Mouse (Mus musculus) kidney, postnatal 4 days (tissue): ENCODE measurements around the gene Creg1.
A peak's percentile ranks its signal among the peaks of the same experiment; 100 is the strongest.

Experiments used
- DNase-seq, 2 experiments: peaks; one replicate each; pipeline ENCODE4 v3.0.0; 2021; ENCODE audit warnings: mixed read lengths in 2 of 2

The Creg1 gene

DNA sequence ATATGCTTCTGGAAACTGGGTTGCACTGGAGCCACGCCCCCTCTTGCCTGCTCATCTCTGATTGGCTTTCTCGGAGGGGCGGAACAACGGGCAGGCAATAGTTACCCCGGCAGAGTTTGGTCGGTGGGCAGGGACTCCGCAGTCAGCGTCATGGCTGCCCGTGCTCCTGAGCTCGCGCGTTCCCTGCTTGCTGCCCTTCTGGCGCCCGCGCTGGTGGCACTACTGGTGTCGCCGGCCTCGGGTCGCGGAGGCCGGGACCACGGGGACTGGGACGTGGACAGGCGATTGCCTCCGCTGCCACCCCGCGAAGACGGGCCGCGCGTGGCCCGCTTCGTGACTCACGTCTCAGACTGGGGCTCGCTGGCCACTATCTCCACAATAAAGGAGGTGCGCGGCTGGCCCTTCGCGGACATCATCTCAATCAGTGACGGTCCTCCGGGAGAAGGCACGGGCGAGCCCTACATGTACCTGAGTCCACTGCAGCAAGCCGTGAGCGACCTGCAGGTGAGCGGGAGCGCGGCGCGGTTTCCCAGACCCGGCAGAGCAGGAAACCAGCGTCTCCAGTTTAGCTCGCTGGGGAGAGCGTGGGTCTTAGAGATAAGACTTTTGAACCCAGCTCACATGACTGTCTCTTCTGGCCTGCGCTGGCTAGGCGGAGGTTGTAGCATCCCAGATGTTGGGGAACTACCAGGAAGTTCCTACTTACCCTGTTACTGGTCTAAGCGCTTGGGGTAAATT, at the start of gene Creg1:
TSS of gene Creg1 (plus strand) at position 112 of the 738 bp plus-strand sequence.
- peak; percentile 94 to 96 for DNase-seq

GRCm38 (mm10) chr1:165713798-165714197, 49.7 kb upstream of the Creg1 start:
- DNase-seq: no peak

DNA sequence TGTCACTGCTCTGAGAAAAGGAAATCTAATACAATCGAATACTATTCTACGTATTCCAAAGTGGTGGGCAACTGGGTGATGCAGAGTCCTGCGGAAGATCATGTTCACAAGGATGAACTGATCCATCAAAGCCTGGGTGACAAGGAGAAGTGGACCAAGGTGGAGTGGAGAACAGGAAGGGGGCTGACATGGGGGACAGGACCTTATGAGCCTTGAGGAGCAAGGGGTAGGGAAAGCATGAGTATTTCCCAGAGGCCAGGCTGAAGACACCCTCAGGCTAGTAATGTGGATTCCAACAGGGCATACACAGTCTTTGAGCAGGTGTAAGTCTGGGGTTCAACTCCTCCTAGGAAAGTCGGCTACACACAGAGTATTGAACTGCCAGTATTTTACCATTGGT, 47.1 kb upstream of the Creg1 start:
- DNase-seq: no peak

DNA sequence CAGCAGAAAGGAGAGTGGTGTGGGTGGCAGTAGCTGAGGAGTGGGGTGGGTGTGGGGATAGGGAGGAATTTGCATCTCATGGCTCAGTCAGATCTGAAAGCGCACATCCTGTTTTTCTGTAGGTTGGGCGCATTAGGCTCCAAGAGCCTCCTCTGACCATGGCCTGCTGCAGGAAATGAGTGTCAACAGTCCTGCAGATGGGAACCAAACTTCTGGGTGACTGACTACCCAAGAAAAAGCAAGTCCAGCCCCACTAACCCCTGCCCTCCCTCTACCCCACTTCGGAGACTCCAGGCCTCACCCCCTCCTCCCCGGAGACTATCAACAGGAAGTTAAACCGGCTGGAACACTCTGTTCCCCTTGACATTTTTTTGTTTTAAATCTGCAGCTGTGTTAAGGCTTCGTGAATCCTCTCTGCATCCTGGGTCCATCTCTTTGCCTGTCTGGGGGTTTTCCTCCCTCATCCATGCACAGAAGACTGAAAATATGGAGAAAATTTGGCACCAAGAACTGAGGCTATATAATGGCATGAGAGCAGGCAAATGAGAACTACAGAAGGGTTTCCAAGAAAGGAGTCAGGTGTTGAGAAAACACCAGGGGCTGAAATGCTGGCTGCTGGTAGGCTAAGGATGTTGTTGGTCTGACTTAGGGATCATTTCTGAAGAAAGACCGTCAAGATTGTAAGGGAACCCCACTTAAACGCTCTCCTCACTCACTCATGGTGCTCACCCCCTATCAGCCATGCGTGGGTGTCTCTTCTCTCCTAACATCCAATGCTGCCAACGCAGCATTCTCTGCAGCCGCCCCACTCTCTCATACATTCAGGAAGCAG, 45.6 kb upstream of the Creg1 start:
- peak; percentile 71 to 81 for DNase-seq

GRCm38 (mm10) chr1:165718543-165719105, 44.9 kb upstream of the Creg1 start:
- DNase-seq: peak; percentile 59 to 75

DNA sequence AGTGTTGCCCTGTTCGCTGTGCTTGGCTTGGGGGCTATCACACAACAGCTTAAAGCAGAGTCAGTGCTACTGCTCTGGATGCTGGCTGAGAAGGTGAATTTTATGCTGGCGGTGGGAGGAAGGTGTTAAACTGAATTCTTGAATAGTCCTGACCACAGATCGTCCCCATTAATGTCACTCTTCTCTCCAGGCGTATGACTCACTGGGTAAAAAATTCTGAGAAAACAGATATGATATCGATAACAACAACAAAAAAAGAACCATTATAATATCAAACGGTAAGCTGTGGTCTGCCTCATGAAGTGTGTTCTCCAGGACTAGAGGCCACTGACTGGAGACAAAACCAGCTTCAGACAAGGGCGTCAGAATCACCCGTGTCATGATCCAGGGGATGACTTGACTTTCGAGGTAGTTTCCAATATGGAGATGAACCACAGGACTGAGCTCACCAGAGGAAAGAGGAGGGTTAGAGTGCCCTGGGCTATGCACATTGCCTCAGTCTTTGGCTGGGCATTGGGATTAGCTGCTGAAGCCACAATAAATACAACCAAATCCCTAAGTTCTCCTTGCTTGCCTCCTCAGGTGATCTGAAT, 40.9 kb upstream of the Creg1 start:
- no peak for DNase-seq

DNA sequence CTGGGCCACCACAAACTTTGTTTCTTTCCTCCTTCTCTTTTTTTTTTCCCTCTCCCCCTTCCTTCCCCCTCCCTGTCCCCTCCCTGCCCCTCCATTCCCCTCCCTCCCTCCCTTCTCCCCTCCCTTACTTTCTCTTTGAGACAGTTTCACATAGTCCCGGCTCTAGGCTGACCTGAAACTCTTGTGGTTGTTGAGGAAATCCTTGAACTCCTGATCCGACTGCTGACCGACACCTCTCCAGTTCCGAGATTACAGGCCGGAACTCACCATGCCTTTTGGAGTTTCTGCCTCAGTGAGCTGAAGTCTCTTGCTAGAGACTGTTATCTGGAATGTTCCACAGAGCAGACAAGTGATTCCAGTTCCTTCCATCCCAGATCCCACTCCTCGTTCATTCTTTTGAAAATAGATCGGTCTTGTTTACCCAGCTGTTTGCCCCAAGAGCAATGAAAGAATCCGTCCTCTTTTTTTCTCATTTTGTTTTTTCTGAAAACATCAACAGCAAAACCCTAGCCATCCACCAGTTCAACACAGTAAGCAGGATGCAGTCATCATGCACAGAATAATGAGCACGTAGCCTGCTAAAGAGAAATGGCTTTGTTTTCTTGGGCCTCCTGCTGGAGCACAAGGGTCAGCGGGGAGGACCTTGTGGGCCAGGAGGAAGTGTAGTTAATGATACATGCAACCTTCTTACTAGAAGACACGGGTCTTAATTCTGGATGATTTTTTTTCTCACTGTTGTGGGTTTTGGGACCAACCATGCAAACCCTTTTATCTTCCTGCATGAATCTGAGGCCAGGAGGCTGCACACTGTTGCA, 39.1 kb upstream of the Creg1 start:
- DNase-seq: peak; percentile 51 to 70

GRCm38 (mm10) chr1:165725039-165725644, 38.4 kb upstream of the Creg1 start:
- DNase-seq: peak in 1 of 2 experiments; percentile 20

GRCm38 (mm10) chr1:165726986-165727385, 36.6 kb upstream of the Creg1 start:
- DNase-seq: no peak

- DNase-seq: no peak
Observed at GRCm38 (mm10) chr1:165728057-165728639, 35.4 kb upstream of the Creg1 start.

DNA sequence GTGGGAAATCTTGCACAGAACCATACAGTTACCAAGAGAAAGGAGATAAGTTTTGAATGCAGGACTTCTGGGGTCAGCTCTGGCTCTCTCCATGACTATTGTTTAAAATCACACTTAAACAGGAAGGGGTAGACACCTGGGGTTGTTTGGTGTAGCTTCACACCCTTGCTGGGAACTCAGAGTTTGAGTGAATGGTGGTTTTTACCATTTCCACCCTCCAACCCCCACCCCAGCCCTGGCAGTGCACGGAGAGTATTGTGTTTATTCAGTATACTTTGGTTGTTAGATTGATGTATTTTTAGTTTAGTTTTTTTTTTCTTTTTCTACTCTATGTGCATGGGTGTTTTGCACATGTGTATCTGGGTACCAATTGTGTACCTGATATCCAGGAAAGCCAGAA, 33.4 kb upstream of the Creg1 start:
- no peak for DNase-seq

GRCm38 (mm10) chr1:165731553-165731952, 32.0 kb upstream of the Creg1 start:
- no peak for DNase-seq

GRCm38 (mm10) chr1:165734840-165735239, 28.7 kb upstream of the Creg1 start:
- no peak for DNase-seq

DNA sequence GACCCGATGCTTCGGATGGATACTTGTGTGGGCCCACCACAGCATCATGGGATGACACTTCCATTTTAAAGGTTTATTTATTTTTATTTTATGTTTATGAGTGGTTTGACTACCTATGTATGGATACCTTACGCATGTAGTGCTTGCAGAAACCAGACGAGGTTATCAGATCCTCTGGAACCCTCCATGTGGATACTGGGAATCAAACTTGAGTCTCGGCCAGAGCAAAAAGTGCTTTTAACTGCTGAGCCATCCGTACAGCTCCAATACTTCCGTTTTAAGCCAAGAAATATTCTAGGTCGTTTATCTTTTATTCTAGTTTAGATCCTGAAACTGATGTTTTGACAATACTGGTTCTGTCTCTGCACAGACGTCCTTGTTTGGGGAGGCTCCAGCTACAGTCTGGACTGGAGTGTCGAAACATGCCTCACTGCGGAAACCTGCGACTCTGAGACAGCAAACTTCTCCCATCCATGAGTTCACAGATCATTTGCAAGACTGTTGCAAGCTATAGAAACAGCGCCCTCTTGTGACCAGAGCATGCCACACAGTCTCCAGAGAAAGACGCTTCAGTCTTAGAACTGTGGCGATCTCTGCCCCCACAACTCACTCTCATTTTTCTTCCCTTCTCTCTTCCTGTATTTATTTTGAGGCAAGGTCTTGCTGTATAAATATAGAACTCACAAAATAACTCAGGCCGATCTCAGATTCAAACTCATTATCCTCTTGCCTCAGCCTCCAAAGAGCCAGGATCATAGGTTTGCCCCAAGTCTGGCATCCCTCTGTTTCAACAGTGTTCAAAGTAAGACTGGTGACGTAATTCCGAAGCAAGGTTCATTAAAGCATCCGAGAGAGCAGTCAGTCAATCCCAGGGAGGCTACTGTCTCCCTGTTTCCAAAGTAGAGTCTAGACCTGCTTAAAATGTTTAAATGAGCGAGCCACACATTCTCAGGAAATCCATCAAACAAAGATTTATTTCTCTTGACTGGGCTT, 27.4 kb upstream of the Creg1 start:
- peak; percentile 95 for DNase-seq

DNA sequence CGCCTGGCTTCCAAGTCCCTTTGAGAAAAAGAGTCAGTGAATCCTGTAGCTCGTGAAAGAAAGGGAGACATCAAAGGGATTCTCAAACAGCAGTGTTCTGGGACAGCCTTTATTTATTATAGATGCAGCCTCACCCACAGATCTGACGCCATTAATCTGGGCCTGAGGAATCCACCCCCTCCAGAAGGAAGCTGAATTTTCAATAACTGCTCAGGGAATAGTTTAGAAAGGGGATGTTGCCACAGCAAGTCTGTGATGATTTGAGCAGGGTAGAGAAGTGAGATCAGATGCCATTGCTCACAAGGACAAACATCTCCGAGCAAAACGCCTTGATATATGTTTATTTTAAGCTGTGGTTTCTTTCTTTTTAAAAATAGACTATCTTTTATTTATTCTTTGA, 26.1 kb upstream of the Creg1 start:
- no peak for DNase-seq

GRCm38 (mm10) chr1:165737867-165738266, 25.7 kb upstream of the Creg1 start:
- DNase-seq: no peak

DNA sequence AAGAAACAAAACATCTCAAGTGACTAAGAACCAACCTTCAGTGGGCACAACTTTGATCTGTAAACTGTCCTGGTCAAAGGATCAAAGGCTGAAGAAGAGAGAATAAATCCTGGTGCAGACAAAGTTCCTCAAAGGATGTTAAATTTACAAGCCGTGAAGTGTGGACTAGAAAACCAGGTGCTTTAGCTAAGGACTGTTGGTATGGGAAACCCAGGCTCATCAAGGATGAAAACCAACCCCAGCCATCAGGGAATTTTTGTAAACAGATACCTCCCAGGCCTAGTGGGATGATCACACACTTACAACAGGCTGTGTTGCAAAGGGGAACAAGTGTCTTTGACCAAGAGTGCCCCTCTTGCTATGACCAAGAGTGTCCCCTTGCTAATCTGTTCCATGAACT, 24.6 kb upstream of the Creg1 start:
- DNase-seq: no peak

DNA sequence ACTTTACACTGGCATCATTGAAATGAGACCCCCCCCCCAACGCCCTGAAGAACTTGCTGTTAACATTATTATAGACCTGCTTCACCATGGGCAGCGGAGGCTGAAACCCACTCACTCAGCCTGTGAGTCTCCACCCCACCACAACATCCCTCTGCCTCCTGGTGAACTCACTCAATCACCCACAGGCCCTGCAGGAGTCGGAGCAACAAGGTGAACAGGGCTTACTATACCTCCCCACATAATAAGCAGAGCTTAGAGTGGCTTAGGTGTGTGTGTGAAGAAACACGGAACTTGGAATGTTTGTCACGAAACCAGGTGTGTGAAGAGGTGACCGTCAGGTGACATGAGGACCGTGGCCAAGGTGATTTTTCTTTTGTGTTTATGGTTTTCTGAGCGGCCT, 21.6 kb upstream of the Creg1 start:
- DNase-seq: no peak

DNA sequence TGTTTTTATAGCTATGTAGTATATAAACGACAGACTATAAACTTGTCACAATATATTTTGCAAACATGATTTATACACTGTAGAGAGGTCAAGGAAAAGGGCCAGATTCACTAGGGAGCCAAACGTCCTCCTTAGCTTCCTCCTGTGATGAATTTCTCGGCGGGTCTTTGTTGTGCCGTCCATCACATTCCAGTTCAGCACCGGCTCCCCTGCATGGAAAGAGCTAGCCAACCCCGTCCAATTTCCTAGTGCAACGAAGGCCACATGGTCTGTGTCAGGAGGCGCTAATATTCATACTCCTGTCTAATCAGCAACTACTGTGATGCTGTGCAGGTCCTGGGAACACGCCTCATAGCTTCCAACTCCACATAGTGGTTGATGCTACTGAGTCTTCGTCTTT, 15.5 kb upstream of the Creg1 start:
- peak; percentile 41 to 62 for DNase-seq

DNA sequence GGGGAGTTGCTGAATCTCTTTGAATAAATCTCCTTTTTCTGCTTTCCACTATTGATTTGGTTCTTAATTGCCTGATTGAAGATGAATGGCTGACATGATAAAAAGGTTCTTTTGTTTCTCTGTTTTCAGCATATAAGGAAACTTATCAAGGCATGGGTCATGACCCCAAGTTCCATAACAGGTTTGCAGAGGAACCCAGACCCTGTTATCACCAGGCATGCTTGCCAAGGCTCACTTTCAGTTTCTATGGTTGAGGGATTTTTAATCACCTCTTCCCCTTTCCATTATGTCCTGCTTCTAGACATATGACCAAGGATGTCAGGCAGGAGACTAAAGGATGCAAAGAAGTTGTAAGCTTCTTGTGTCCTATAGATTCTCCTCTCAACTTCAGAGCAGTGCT, 12.4 kb upstream of the Creg1 start:
- DNase-seq: no peak
